ENCODE assay signal across 11 mouse cellular contexts in the genomic region with DNA sequence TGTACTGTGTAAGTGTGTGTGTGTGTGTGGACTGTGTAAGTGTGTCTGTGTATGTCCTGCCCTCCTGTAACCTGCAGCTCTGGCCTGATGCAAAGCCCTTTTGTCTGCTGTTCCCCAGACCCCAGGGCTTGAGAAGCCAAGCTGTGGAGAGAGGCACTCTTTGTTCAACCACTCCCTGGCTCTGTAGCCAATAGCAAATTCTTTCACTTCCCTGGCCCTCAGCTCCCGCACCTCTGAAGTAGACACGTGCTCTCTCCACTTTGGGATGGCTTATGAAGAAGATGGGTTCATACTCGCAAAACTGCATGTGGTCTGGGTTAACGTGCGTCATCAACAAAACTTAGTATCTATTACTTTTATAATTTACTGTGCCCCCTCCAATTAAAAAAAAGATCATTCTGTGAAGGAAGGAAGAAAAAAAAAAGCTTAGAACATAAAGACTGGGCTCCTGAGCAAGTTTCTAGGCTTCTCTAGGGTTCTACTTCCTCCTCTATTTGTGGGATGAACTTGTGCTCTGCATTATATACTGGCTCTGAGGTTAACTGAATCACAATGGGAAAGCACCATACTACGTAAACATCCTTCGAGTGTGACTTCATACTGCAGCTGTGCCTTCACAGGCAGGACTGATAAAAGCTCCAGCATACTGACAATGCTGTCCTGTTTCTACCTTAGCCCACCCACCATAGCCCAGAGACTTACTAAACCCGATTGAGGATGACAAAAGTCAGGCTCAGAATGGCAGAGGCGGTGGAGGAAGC. TPM values are rescaled to one million over a fixed set of nuclear protein-coding genes. Genes with fewer than 3 reads are reported as not detected.
A peak's percentile ranks its signal among the peaks of the same experiment; 100 is the strongest.
DNase-seq lines count a peak whose midpoint lies in the region; ATAC-seq and TF ChIP-seq lines count a peak whose summit lies in the region.
"Had no signal": no experiment of that assay in that cellular context is flagged by ENCODE, and none has a peak within 500 bp of the region (broad histone marks: within the 10 kb centered on the region; RNA-seq: fewer than 3 reads in every experiment).

No protein-coding gene starts in this region.

- peak; percentile 13 for DNase-seq in CD4-positive, CD25-positive, alpha-beta regulatory T cell, adult 2 months (ENCODE audit: low read depth, low spot score)
- DNase-seq in intestine, embryonic 14.5 days (ENCODE audit: low spot score), result peak; percentile 46
- peak; percentile 34 for DNase-seq in testis, postnatal 10 days (ENCODE audit: low spot score)
- no peak for DNase-seq in testis, postnatal 14 days (ENCODE audit: low spot score)
- no peak for DNase-seq in urinary bladder, adult 2 months (ENCODE audit: low spot score)
- DNase-seq in ovary, postnatal 10 days (ENCODE audit: low spot score), result no peak
- DNase-seq: cerebellum, postnatal 36 days; kidney, adult 18-20 months; liver, embryonic 13.5 days had no signal

- ATAC-seq in CD4-positive, CD25-positive, alpha-beta regulatory T cell, adult 4 months, result no peak
- ATAC-seq in intestine, embryonic 14.5 days (replicated peaks; ENCODE audit: low FRiP score, low TSS enrichment, low read depth), result no peak
- no peak for ATAC-seq in intestine, postnatal 0 days

- 67% methylated on average over 9 of the region's 9 CpGs for WGBS in intestine, embryonic 14.5 days
- 63% methylated on average over 9 of the region's 9 CpGs for WGBS in intestine, postnatal 0 days

- no peak overlapping the region for H3K9ac ChIP-seq in intestine, embryonic 14.5 days (ENCODE audit: low read length)
- no peak overlapping the region for H3K9ac ChIP-seq in intestine, postnatal 0 days (ENCODE audit: low read depth, low read length)
- H3K9ac ChIP-seq: liver, embryonic 13.5 days had no signal

- no peaks in the 10 kb centered on the region for H3K9me3 ChIP-seq in intestine, embryonic 14.5 days (ENCODE audit: control insufficient read depth, low read length)
- no peaks in the 10 kb centered on the region for H3K9me3 ChIP-seq in intestine, postnatal 0 days (ENCODE audit: control insufficient read depth)
- H3K9me3 ChIP-seq: liver, embryonic 13.5 days had no signal

- H3K36me3 ChIP-seq in intestine, embryonic 14.5 days (ENCODE audit: control insufficient read depth, insufficient read depth, low read length), result no peaks in the 10 kb centered on the region
- H3K36me3 ChIP-seq in intestine, postnatal 0 days (ENCODE audit: control insufficient read depth, insufficient read depth), result no peaks in the 10 kb centered on the region
- H3K36me3 ChIP-seq: liver, embryonic 13.5 days had no signal

- H3K4me2 ChIP-seq in intestine, embryonic 14.5 days (ENCODE audit: low read length), result no peak overlapping the region
- no peak overlapping the region for H3K4me2 ChIP-seq in intestine, postnatal 0 days (replicated peaks; ENCODE audit: low read depth)
- H3K4me2 ChIP-seq: liver, embryonic 13.5 days had no signal

- H3K4me1 ChIP-seq in intestine, embryonic 14.5 days (replicated peaks; ENCODE audit: control insufficient read depth, insufficient read depth, low read length), result no peaks in the 10 kb centered on the region
- no peaks in the 10 kb centered on the region for H3K4me1 ChIP-seq in intestine, postnatal 0 days (replicated peaks; ENCODE audit: control insufficient read depth, insufficient read depth, low read length)

- no peak overlapping the region for H3K27ac ChIP-seq in intestine, embryonic 14.5 days (ENCODE audit: low read depth)
- H3K27ac ChIP-seq in intestine, postnatal 0 days (ENCODE audit: low read depth, low read length), result no peak overlapping the region
- H3K27ac ChIP-seq: liver, embryonic 13.5 days had no signal

- TF ChIP-seq CTCF in intestine, postnatal 0 days (IDR thresholded peaks at IDR 0.05; ENCODE audit: low read depth), result no peak

- H3K4me3 ChIP-seq in intestine, embryonic 14.5 days (ENCODE audit: low read depth, low read length), result no peak overlapping the region
- no peak overlapping the region for H3K4me3 ChIP-seq in intestine, postnatal 0 days (ENCODE audit: low read depth, low read length)
- H3K4me3 ChIP-seq: liver, embryonic 13.5 days had no signal

- H3K27me3 ChIP-seq in intestine, embryonic 14.5 days (replicated peaks; ENCODE audit: control insufficient read depth, insufficient read depth, low read length), result no peaks in the 10 kb centered on the region
- H3K27me3 ChIP-seq in intestine, postnatal 0 days (replicated peaks; ENCODE audit: control insufficient read depth, insufficient read depth, low read length), result no peaks in the 10 kb centered on the region

RNA-seq across cellular contexts. Expression of gene Slc26a9, which starts 16.0 kb away (rescaled TPM):
- not detected for polyA plus RNA-seq in CD4-positive, CD25-positive, alpha-beta regulatory T cell, adult 4 months (2017; shearing (Covaris generic))
- polyA plus RNA-seq in intestine, embryonic 14.5 days (2014; fragmentation: Nextera tagmentation; extraction: Ambion mirVana), result 0.51 and 0.52 TPM in 2 replicates
- polyA plus RNA-seq in intestine, postnatal 0 days (2015; fragmentation: Nextera tagmentation; extraction: Ambion mirVana), result 0.03 and 0.67 TPM in 2 replicates
- polyA plus RNA-seq in urinary bladder, adult 2 months (2012; rRNA removed), result 0.01 TPM in 1 of 2 replicates, not detected in the other
- polyA plus RNA-seq: liver, embryonic 13.5 days had no signal

RNA-seq across cellular contexts. Expression of gene Pm20d1, which starts 37.3 kb away (rescaled TPM):
- under 1 TPM in 1 of 2 experiments, not detected in 1; 0.05 TPM for polyA plus RNA-seq in CD4-positive, CD25-positive, alpha-beta regulatory T cell, adult 4 months (2017; shearing (Covaris generic))
- 0.71 and 1.4 TPM in 2 replicates for polyA plus RNA-seq in intestine, embryonic 14.5 days (2014; fragmentation: Nextera tagmentation; extraction: Ambion mirVana)
- polyA plus RNA-seq in intestine, postnatal 0 days (2015; fragmentation: Nextera tagmentation; extraction: Ambion mirVana), result 17.3 and 19.8 TPM in 2 replicates
- 6.5 TPM in 2 replicates for polyA plus RNA-seq in urinary bladder, adult 2 months (2012; rRNA removed)

Comparison
In these comparisons a context has a peak if more than half of its experiments do, and no peak if none do; other contexts are left out.
1. DNase-seq: peak in CD4-positive, CD25-positive, alpha-beta regulatory T cell, adult 2 months (single experiment), intestine, embryonic 14.5 days (single experiment) and testis, postnatal 10 days (single experiment); none in testis, postnatal 14 days (single experiment), urinary bladder, adult 2 months (single experiment) and ovary, postnatal 10 days (single experiment).